Mouse (Mus musculus): Measurements from ENCODE around the gene Dolk. TPM values are rescaled to one million over a fixed set of nuclear protein-coding genes. Genes with fewer than 3 reads are reported as not detected.

Gene Dolk
- polyA plus RNA-seq, 1 experiment from 2014 or later: 34.0 TPM

DNA sequence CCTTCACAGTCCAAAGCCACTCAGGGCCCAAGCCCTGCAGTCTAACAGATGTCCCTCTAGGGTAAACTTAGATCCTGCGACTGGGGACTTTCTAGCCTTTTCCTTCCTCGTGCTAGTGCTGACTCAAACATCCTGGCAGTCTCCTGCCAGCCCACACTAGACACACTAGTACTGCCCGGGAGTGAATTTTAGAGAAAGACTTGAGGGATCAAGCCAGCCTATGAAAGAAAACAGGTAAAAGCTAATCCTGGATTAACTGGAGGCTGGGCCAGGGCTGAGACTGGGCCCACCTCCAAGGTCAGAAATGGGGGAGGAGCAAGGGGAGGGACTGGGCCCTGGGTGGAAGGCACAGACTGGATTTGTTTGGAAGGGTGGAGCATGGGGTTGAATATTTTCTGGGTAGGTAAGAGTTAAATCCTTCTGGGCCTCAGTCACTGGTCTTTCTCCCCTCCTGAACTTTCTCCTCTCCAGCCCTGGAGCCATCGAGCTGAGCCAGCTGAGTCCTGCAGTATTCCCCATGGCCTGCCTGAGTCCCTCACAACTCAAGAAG is 19.7 kb downstream of the Dolk start:
- H3K36me3 ChIP-seq: peaks cover 31% of the 10 kb centered on the region
- no peaks in the 10 kb centered on the region for H3K27me3 ChIP-seq
- whole genome bisulfite sequencing: 27% methylated on average over 4 of the region's 4 CpGs
- peaks cover 62% of the 10 kb centered on the region for H3K4me1 ChIP-seq
- H3K4me2 ChIP-seq: peak overlapping the region; percentile 38
- H3K9ac ChIP-seq: 0 out of 2 replicates have a peak overlapping the region, but pooled peaks have one; percentile 5
- H3K9me3 ChIP-seq (replicated peaks): no peaks in the 10 kb centered on the region
- peak overlapping the region; percentile 12 for H3K4me3 ChIP-seq (replicated peaks)
- H3K27ac ChIP-seq: peak overlapping the region; percentile 91
- ATAC-seq (replicated peaks; ENCODE audit: low FRiP score): peak; percentile 87

DNA sequence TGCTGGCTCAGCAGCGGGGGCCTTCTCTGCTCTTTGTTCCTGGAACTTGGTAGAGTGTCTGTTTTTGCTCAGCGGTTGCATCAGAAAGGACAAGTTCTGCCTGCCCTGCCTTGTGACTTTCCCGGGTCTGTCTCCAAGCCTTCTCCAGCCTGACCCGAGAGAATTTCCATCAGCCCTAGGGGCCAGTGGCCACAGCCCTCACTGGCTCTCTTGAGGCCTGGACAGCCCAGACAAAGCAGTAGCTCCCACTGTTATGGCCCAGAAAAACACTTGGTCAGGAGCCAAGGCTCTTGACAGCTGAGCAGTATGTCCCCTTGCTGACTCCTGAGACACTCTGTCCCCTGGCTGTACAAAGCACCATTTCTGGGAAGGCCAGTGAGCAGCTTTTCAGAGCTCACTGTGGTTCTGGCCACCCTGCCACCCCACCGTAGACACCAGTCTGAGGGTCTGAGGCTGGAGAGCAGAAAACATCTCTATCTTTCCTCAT is 20.3 kb downstream of the Dolk start, which contains the start of gene Phyhd1:
Phyhd1 (plus strand) TSS at position 437 of the 487 bp plus-strand sequence.
- Histone ChIP-seq H3K36me3 (peaks cover 37% of the 10 kb centered on the region), H3K4me2 (peak within 1 kb of the TSS; percentile 38), H3K27me3 (no peaks in the 10 kb centered on the region), H3K9ac (0 out of 2 replicates have a peak within 1 kb of the TSS, but pooled peaks have one; percentile 8), H3K9me3 (replicated peaks) (no peaks in the 10 kb centered on the region), H3K4me3 (replicated peaks) (peak within 1 kb of the TSS; percentile 12), H3K4me1 (peaks cover 62% of the 10 kb centered on the region), H3K27ac (peak within 1 kb of the TSS; percentile 91)
- 55% methylated on average over 5 of the region's 5 CpGs for WGBS
- no peak; the same call in 1 of the 2 replicates for ATAC-seq (replicated peaks; ENCODE audit: low FRiP score)

DNA sequence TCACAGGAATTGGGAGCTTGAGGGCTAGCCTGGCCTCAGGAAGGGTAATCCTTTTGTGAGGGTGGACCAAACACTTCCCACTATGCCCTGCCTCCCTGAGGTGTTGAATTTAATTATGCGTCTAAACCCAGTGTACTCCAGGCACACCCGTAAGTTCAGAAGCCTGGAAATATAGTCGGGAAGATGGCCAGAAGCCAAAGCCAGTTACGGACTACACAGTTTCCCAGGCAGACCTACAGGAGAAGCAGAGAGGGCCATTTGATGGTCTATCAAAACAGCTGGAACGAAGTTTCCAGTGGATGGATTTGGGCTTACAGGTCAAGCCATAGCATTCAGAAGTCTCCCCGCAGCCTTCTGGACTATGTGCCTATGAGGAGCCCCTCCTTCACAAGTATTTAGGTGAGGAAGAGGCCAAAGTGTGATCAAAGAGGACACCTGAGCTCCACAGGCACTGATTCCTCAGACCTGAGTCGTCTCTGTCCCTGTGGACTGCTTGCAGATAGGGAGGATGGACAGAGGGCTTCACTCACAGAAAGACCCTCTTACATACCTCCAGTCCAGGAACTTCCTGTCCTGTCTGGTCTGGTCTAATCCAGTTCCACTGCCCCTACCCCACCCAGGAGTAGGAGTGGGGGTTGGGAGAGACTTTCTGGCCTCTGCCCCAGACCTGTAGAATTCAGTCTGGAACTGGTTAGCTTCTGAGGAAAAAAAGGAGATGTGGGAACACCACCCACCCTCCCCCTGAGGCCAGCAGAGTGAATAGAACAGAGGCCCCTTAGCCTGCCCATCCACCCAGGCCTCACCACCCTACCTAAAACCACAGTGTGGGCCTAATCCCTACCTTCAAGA is 21.2 kb downstream of the Dolk start:
- Histone ChIP-seq H3K9ac (no peak overlapping the region), H3K27ac (peak overlapping the region; percentile 91), H3K27me3 (no peaks in the 10 kb centered on the region), H3K9me3 (replicated peaks) (no peaks in the 10 kb centered on the region), H3K4me1 (peaks cover 59% of the 10 kb centered on the region), H3K36me3 (peaks cover 46% of the 10 kb centered on the region), H3K4me3 (replicated peaks) (no peak overlapping the region), H3K4me2 (no peak overlapping the region)
- 61% methylated on average over 7 of the region's 7 CpGs for WGBS
- 0 out of 2 replicates have a peak, but pooled peaks have one; percentile 23 for ATAC-seq (replicated peaks; ENCODE audit: low FRiP score)

DNA sequence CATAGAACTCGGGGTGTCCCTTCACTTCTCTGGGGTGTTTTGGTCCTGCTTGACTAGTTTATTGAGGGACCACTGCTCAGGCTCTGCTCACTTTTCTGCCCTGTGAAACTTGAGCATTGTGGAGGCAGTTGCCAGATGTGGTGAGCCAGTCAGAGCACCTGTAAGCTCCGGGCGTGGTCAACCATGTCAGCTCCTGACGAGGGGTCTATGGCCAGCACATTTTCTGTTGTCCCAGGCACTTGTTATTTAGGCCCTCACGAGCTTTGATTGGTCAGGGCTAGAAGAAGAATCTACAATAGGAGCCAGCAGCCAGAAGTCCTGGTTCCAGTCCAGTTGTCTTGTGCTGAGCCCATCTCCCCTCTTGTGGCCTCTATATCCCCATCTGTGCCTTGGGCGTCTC is 22.3 kb downstream of the Dolk start:
- Histone ChIP-seq H3K4me2 (no peak overlapping the region), H3K27me3 (no peaks in the 10 kb centered on the region), H3K4me3 (replicated peaks) (no peak overlapping the region), H3K4me1 (peaks cover 56% of the 10 kb centered on the region), H3K27ac (no peak overlapping the region), H3K9ac (no peak overlapping the region), H3K36me3 (peaks cover 56% of the 10 kb centered on the region), H3K9me3 (replicated peaks) (no peaks in the 10 kb centered on the region)
- no peak for ATAC-seq (replicated peaks; ENCODE audit: low FRiP score)
- 87% methylated on average over 6 of the region's 6 CpGs for WGBS

DNA sequence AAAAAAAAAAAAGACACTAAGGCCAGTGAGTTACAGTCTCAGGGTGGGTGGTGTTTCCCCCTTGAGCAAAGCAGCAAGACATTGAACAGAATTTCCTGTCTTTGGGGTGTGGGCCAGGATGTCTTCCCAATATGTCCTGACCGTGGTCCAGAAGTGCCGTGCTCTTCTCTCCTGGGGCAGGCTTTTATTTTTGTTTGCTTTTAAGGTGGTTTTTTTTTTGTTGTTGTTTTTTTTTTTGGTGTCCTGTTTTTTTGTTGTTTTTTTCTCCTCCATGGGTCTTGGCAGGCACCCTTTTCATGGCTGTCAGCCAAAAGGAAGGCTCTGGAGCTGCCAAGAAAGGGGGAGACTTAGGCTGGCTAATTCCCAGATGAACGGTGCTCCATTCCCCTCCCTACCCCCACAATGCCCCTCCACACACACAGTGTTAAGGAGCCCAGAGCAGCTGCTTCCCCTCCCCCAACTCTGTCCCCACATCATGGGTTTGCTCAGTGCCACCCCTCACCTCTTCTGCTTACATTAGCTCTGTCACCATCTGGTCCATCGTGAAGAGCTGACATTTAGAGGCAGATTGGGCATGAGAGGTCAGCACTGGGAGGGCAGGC is 23.2 kb downstream of the Dolk start:
- Histone ChIP-seq H3K4me1 (peaks cover 56% of the 10 kb centered on the region), H3K27me3 (no peaks in the 10 kb centered on the region), H3K9ac (no peak overlapping the region), H3K27ac (no peak overlapping the region), H3K4me3 (replicated peaks) (no peak overlapping the region), H3K36me3 (peaks cover 65% of the 10 kb centered on the region), H3K4me2 (no peak overlapping the region), H3K9me3 (replicated peaks) (no peaks in the 10 kb centered on the region)
- no peak for ATAC-seq (replicated peaks; ENCODE audit: low FRiP score)
- WGBS: 48% methylated on average over 4 of the region's 4 CpGs

DNA sequence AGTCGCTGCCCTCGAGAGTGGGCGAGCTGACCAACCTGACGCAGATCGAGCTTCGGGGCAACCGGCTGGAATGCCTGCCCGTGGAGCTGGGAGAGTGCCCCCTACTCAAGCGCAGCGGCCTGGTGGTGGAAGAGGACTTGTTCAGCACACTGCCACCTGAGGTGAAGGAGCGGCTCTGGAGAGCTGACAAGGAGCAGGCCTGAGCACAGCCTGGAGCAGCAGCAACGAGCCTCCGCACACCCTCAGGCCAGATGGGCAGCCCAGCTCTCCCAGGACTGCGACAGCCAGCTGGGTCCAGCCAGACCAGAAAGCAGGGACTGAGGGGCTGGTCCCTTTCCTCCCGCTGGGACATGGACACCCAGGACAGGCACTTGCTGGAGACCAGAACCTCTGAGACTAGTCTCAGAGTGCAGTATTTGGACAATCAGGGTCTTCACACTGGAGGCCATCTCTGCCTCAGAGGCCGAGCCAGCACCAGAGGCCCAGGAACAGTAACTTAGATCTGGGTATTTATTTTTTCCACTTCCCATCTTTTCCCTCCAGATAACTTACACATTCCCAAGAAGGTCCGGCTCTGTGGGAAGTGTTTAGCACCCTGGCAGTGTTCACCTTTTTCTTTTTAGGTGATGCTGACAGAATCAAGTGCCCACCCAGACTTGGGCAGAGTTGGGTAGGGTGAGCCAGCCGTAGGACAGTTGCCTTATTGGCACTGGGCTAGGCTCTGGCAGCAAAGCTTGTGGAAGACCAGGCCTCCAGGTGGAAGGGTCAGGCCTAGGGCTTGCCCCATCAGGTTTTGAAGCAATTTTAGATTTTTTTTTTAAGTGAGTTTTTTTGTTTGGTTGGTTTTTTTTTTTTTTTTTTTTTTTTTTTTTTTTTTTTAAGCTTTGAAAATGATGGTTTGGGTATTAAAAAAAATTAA is 24.0 kb downstream of the Dolk start:
- Histone ChIP-seq H3K4me1 (peaks cover 59% of the 10 kb centered on the region), H3K4me2 (no peak overlapping the region), H3K27me3 (no peaks in the 10 kb centered on the region), H3K36me3 (peaks cover 73% of the 10 kb centered on the region), H3K9me3 (replicated peaks) (no peaks in the 10 kb centered on the region), H3K9ac (no peak overlapping the region), H3K27ac (no peak overlapping the region), H3K4me3 (replicated peaks) (no peak overlapping the region)
- 88% methylated on average over 18 of the region's 18 CpGs for WGBS
- no peak for ATAC-seq (replicated peaks; ENCODE audit: low FRiP score)

DNA sequence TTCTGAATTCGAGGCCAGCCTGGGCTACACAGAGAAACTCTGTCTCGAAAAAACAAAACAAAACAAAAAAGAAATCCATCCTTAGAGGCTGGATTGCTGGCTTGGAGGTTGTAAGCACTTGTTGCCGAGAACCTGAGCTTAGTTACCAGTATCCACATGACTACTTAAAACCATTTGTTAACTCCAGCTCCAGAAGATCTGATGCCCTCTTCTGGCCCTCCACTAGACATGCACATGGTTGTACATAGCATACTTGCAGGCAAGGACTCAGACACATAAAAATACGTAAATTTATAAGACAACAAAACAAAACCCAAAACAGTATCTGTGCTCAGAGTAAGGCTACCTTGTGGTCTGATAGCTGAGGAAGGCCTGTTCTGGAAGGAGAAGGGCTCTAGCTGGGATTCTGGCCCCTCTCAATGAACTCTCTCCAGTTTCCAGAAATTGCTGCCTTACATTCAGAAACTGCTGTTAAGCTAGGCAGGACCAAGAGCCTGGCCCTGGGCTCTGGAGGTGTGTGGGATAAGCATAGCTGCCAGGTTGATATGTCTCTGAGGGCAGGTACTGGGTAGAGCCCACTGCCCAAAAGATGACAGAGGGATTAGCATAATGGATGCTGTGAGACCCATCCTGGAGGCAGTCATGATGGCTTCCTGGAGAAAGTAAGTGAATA is 24.9 kb downstream of the Dolk start:
- Histone ChIP-seq H3K9me3 (replicated peaks) (no peaks in the 10 kb centered on the region), H3K36me3 (peaks cover 83% of the 10 kb centered on the region), H3K4me3 (replicated peaks) (no peak overlapping the region), H3K27me3 (no peaks in the 10 kb centered on the region), H3K4me2 (no peak overlapping the region), H3K9ac (no peak overlapping the region), H3K4me1 (peaks cover 50% of the 10 kb centered on the region), H3K27ac (no peak overlapping the region)
- 91% methylated on average over 4 of the region's 4 CpGs for WGBS
- no peak for ATAC-seq (replicated peaks; ENCODE audit: low FRiP score)

DNA sequence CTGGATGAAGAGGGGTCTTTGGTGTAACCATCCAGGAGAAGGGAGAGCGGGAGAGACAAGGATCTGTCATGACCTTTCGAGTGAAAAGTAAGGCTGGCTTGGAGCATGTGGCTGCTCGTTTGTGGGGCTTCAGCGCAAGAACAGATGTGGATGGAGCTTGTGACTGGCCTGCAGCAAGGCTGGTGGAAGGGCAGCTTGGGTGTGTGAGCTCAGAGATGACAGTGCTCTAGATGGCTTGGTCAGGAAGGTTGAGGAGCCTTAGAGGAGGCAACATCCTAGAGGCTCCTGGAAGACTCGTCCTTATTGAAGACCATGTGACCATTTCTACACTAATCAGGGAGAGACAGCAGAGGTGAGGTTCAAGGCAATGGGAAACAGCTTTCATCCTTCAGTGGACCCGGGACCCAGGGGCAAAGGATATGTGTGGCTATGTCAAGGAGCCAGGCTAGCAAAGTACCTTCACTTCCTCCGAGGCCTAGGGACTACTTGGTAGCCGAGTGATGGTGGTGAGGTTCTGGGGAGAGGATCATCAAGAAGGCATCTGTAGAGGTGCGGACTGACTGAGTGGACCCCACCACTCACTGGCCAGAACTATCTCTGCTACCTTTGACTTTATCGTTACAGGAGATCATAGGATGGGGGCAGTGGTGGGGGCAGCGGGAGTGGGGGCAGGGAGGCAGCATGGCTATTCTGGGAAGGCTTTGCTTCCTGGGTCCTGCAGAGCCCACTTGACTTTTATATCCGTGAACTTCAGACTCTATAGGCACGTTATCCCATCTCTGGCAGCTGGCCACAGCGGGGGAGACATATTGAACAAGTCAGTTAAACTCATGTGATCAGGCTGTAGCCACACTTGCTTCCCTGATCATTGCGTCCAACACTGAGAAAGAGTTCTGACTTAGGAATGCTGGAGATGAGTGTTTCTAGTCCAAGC is 26.7 kb downstream of the Dolk start:
- H3K9ac ChIP-seq: no peak overlapping the region
- no peak overlapping the region for H3K4me2 ChIP-seq
- H3K4me1 ChIP-seq: peaks cover 32% of the 10 kb centered on the region
- no peak overlapping the region for H3K4me3 ChIP-seq (replicated peaks)
- no peak for ATAC-seq (replicated peaks; ENCODE audit: low FRiP score)
- no peaks in the 10 kb centered on the region for H3K9me3 ChIP-seq (replicated peaks)
- 90% methylated on average over 15 of the region's 15 CpGs for WGBS
- no peaks in the 10 kb centered on the region for H3K27me3 ChIP-seq
- no peak overlapping the region for H3K27ac ChIP-seq
- H3K36me3 ChIP-seq: peaks cover 98% of the 10 kb centered on the region

DNA sequence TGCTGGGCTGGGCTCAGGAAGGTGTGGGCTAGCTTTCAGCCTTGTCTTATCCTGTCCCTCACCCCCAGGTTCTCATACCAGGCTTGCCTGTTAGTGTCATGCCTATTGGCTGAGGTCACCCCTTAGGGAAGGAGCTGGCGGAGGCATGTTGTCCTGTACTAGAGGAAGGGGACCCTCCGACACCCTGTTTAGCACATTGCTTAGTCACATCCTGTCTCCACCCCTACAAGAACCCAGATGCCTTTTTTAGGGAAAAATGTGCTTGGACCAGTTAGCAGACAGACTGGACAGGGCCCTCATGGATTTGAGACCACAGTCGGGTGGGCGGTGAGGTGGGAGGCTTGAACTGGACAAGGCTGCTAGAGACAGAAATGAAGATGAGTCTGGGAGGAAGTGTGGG is 27.5 kb downstream of the Dolk start:
- 77% methylated on average over 4 of the region's 4 CpGs for WGBS
- no peak overlapping the region for H3K27ac ChIP-seq
- peaks cover 93% of the 10 kb centered on the region for H3K36me3 ChIP-seq

DNA sequence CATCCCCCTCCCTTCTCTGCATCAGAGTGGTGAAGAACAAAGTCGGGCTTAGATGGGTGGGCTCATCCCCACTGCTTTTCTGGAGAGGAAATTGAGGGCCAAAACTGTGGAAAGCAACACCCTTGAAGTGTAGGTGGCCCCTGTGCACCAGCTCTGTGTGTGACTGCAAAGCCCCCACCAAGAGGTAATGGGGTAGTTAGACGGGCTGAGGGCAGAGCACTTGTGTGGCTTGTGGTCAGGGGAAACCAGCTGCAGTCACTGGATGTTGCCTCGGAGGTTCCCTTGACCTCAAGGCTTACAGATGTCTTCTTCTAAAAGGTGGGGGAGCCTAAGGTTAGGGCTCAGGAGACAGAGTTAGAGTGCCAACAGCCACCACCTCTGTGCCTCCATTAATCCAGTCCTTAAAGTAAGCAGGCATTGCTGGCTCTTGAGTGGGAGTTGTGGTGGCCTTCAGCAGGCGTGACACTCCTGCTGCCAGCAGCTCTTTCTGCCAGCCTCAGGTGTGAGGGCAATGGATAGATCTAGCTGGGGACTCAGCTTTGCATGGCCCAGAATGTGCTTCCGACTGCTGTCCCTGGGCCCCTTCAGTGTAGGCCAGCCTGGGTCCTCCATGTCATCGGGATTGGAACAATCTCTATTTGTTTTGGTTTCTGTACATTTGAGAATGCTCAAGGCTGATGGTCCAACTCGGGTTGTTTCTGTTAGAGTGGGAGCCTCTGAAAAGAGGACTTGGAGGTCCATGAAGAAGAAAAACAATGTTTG is 28.3 kb downstream of the Dolk start:
- H3K4me3 ChIP-seq (replicated peaks): no peak overlapping the region
- no peaks in the 10 kb centered on the region for H3K27me3 ChIP-seq
- H3K4me2 ChIP-seq: no peak overlapping the region
- peaks cover 85% of the 10 kb centered on the region for H3K36me3 ChIP-seq
- WGBS: 84% methylated on average over 7 of the region's 7 CpGs
- ATAC-seq (replicated peaks; ENCODE audit: low FRiP score): no peak
- 0 out of 2 replicates have a peak overlapping the region, but pooled peaks have one; percentile 14 for H3K9ac ChIP-seq
- no peaks in the 10 kb centered on the region for H3K9me3 ChIP-seq (replicated peaks)
- no peak overlapping the region for H3K27ac ChIP-seq
- peaks cover 24% of the 10 kb centered on the region for H3K4me1 ChIP-seq

More for the DNA sequence above, 27.5 kb downstream of the Dolk start:
- Histone ChIP-seq H3K4me1 (peaks cover 24% of the 10 kb centered on the region), H3K27me3 (no peaks in the 10 kb centered on the region), H3K9ac (no peak overlapping the region), H3K4me2 (no peak overlapping the region), H3K4me3 (replicated peaks) (no peak overlapping the region), H3K9me3 (replicated peaks) (no peaks in the 10 kb centered on the region)
- no peak for ATAC-seq (replicated peaks; ENCODE audit: low FRiP score)
